Mouse (Mus musculus) left cerebral cortex, postnatal 4 days (tissue): ENCODE results near the gene Nfkbil1. TPM values are rescaled to one million over a fixed set of nuclear protein-coding genes. Genes with fewer than 3 reads are reported as not detected.
"Not testable (repeated sequence)": the region's sequence is repeated elsewhere in the genome, so short reads cannot be mapped to it uniquely, and the experiment has no call there.

Source experiments
- DNase-seq: peaks from one replicate; pipeline ENCODE4 v3.0.0-alpha.2; 2022
- intact Hi-C: fragments of 180-260 bp; cut with DNase I; formaldehyde crosslinking; loops from one replicate; pipeline ENCODE4 v1.15.1; 2025
- total RNA-seq, 2 experiments: library from RNA; stranded (reverse); gene quantifications; 2 replicates each; pipeline ENCODE4 v1.2.3; 2021

The Nfkbil1 gene
- total RNA-seq, 2 experiments from 2014 or later: 14.7 to 14.8 TPM

- no peak for DNase-seq
- intact Hi-C loops: no loop called here
Observed at GRCm38 (mm10) chr17:35240384-35241304, 5.1 kb upstream of the Nfkbil1 start.

- intact Hi-C loops: no loop called here
- DNase-seq: no peak
Observed at GRCm38 (mm10) chr17:35239700-35240099, 4.1 kb upstream of the Nfkbil1 start.

GRCm38 (mm10) chr17:35237504-35237903 is 1.9 kb upstream of the Nfkbil1 start:
- intact Hi-C loops: no loop called here
- DNase-seq: no peak

GRCm38 (mm10) chr17:35236996-35237395 is 1.4 kb upstream of the Nfkbil1 start:
- intact Hi-C loops: no loop called here
- DNase-seq: no peak

GRCm38 (mm10) chr17:35236390-35236746 is 776 bp upstream of the Nfkbil1 start:
- DNase-seq: peak; percentile 99
- intact Hi-C loops: no loop called here

GRCm38 (mm10) chr17:35234903-35235302 is 689 bp downstream of the Nfkbil1 start:
- intact Hi-C loops: loop anchor here (5.0 kb wide), 1 partner anchor 68 kb away; no protein-coding TSS in a partner anchor
- peak; percentile 45 for DNase-seq

- intact Hi-C loops: loop anchor here (5.0 kb wide), 1 partner anchor 67 kb away; no protein-coding TSS in a partner anchor
- DNase-seq: not testable (repeated sequence)
Observed at GRCm38 (mm10) chr17:35234090-35234489, 1.5 kb downstream of the Nfkbil1 start.

- intact Hi-C loops: loop anchor here (5.0 kb wide), 1 partner anchor 66 kb away; no protein-coding TSS in a partner anchor
- no peak for DNase-seq
Observed at GRCm38 (mm10) chr17:35233114-35233980, 2.2 kb downstream of the Nfkbil1 start, which contains the start of gene Atp6v1g2. Gene Atp6v1g2 (plus strand): TSS chr17:35233660.

- DNase-seq: no peak
- intact Hi-C loops: loop anchor here (5.0 kb wide), 1 partner anchor 65 kb away; no protein-coding TSS in a partner anchor
Observed at GRCm38 (mm10) chr17:35232659-35233058, 2.9 kb downstream of the Nfkbil1 start.

- intact Hi-C loops: loop anchor here (5.0 kb wide), 1 partner anchor 65 kb away; no protein-coding TSS in a partner anchor
- peak; percentile 87 for DNase-seq
Observed at GRCm38 (mm10) chr17:35232043-35232442, 3.5 kb downstream of the Nfkbil1 start.

- intact Hi-C loops: loop anchor here (5.0 kb wide), 1 partner anchor 64 kb away; no protein-coding TSS in a partner anchor
- no peak for DNase-seq
Observed at GRCm38 (mm10) chr17:35231022-35231421, 4.6 kb downstream of the Nfkbil1 start.

GRCm38 (mm10) chr17:35226561-35227046 is 9.0 kb downstream of the Nfkbil1 start:
- DNase-seq: no peak
- intact Hi-C loops: no loop called here

GRCm38 (mm10) chr17:35225456-35225855 is 10.1 kb downstream of the Nfkbil1 start:
- no peak for DNase-seq
- intact Hi-C loops: no loop called here

- DNase-seq: no peak
- intact Hi-C loops: no loop called here
Observed at GRCm38 (mm10) chr17:35224641-35225040, 11.0 kb downstream of the Nfkbil1 start.

- DNase-seq: no peak
Observed at GRCm38 (mm10) chr17:35222299-35222698, 13.3 kb downstream of the Nfkbil1 start.

GRCm38 (mm10) chr17:35220156-35220952 is 15.2 kb downstream of the Nfkbil1 start, which contains the start of gene Gm16181:
Gene Gm16181 (plus strand): TSS chr17:35220834.
- intact Hi-C loops: no loop called here
- DNase-seq: no peak

More at GRCm38 (mm10) chr17:35222299-35222698, 13.3 kb downstream of the Nfkbil1 start:
- intact Hi-C loops: no loop called here

- no peak for DNase-seq
- intact Hi-C loops: no loop called here
Observed at GRCm38 (mm10) chr17:35219601-35220041, 16.0 kb downstream of the Nfkbil1 start.

- intact Hi-C loops: no loop called here
Observed at GRCm38 (mm10) chr17:35218516-35219193, 16.9 kb downstream of the Nfkbil1 start.

GRCm38 (mm10) chr17:35213071-35213470 is 22.5 kb downstream of the Nfkbil1 start:
- DNase-seq: no peak

More at GRCm38 (mm10) chr17:35218516-35219193, 16.9 kb downstream of the Nfkbil1 start:
- DNase-seq: no peak

More at GRCm38 (mm10) chr17:35213071-35213470, 22.5 kb downstream of the Nfkbil1 start:
- intact Hi-C loops: no loop called here
